Mouse (Mus musculus) spleen, adult 12 weeks (tissue): Measurements from ENCODE around the gene Ehd4.

Experiments used
- DNase-seq: peaks from one replicate; pipeline ENCODE4 v3.0.0; 2022; ENCODE audit warnings: low spot score

Ehd4 gene

GRCm38 (mm10) chr2:120154361-120154894, at the start of gene Ehd4:
Gene Ehd4 (minus strand): TSS chr2:120154606.
- peak; percentile 99 for DNase-seq

DNA sequence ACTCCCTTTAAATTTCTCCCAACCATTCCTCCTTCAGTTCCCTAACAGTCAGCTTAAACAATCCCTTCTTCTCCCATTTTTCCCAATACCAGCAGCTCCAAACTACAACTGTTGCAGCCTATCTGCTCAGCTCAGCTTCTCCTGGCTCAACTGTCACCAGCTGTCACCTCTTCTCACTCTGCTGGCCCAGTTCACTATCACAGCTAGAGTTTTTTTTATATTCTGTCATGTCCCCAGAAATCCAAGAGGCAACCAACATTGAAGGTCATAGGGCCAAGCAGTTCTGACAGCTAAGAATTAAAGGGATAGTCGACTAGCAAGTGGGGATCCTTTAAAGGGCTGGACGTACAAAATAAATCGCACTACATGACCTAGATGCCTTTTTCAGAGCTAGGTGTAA, 49.3 kb upstream of the Ehd4 start:
- DNase-seq = no peak

GRCm38 (mm10) chr2:120200077-120200476, 45.7 kb upstream of the Ehd4 start:
- DNase-seq = no peak

- no peak for DNase-seq
Observed at GRCm38 (mm10) chr2:120188174-120188573, 33.8 kb upstream of the Ehd4 start.

DNA sequence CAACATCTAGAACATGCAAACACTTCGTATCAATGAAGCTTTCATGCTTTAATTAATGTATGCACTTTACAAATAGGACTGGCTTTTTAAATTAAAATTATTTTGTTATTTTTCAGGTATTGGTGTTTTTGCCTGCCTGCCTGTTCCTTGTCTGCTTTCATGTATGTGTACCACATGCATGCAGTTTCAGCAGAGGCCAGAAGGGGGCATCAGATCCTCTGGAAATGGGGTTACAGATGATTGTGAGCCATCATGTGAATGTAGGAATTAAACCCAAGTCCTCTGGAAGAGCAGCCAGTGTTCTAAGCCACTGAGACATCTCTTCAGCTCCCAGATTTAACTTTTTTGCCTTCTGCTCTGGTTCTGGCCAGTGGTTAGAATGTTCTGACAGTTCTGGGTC, 33.2 kb upstream of the Ehd4 start:
- no peak for DNase-seq

- no peak for DNase-seq
Observed at GRCm38 (mm10) chr2:120185527-120186276, 31.3 kb upstream of the Ehd4 start.

GRCm38 (mm10) chr2:120178936-120179335, 24.5 kb upstream of the Ehd4 start:
- no peak for DNase-seq

DNA sequence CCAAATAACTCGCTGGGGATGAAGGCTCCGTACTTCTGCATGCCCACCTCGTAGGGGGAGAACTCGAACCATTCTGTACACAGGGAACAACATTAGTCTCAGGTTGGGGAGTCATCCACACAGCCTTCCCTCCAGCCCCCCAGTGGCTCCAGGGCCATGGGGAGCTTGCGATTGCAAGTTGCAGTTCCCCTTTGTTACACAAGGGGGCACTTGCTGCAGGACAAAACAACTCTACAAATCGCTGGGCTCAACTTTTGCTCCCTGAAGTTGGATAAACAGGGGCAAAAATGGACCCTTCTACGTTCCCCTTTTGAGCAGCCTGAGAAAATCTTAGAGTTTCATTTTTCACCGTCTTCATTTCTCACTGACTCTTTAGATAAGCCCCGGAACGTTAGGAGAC, 19.3 kb upstream of the Ehd4 start:
- peak; percentile 37 for DNase-seq

DNA sequence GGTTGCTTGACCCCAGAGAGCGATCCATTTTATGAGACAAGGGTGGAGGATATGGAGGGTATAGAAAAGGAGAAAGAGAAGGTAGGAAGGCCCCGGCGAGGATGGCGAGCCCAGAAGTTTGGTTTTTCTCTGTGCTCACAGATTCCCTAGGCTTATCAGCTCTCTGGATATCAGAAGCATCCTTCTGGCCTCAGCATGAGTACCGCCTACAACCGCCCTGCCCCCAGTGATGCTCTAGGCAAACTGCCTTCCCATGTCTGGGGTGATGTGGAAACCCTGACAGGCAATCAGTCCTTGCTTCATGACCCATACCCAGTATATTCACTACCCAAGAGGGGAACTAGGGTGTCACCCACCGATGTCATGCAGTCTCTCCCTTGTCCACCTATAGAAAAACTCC, 17.0 kb upstream of the Ehd4 start:
- no peak for DNase-seq

- no peak for DNase-seq
Observed at GRCm38 (mm10) chr2:120170726-120171125, 16.3 kb upstream of the Ehd4 start.

DNA sequence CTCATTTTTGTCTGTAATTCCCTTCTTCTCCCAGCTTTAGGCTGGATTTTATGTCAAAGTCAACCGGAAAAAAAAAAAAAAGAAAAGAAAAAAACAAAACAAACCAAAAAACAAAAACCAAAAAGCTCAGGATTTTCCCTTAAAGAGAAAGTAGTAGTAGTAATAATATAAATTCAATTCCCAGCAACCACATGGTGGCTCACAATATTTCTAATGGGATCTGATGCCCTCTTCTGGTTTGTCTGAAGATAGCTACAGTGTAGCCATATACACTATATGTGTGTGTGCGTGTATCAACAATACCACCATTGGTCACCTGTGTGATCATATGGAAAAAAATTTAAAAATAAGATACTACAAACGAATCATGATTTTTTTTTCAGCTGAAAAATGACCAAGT, 15.0 kb upstream of the Ehd4 start:
- no peak for DNase-seq

GRCm38 (mm10) chr2:120167763-120168162, 13.4 kb upstream of the Ehd4 start:
- no peak for DNase-seq

GRCm38 (mm10) chr2:120165474-120165873, 11.1 kb upstream of the Ehd4 start:
- no peak for DNase-seq

GRCm38 (mm10) chr2:120159434-120159833, 5.0 kb upstream of the Ehd4 start:
- no peak for DNase-seq

- no peak for DNase-seq
Observed at GRCm38 (mm10) chr2:120158846-120159245, 4.4 kb upstream of the Ehd4 start.

DNA sequence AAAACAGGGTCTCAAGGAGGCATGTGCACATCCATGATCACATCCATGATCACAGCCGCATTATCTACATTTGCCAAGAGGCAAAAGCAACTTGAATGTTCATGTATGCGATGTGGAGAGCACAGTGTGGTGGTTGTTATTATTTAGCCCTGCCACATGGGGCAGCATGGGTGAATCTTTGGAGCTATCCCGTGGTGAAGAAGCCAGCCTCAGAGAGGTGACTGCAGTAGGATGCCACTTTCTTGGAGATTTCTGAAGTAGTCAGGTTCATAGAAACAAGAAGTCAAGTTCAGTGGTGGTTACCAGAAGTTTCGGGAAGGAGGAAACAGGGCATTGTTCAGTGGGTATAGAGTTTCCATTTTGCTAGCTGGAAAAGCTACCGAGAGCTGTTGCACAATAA, 3.6 kb upstream of the Ehd4 start:
- no peak for DNase-seq

- DNase-seq = no peak
Observed at GRCm38 (mm10) chr2:120157606-120158005, 3.2 kb upstream of the Ehd4 start.

DNA sequence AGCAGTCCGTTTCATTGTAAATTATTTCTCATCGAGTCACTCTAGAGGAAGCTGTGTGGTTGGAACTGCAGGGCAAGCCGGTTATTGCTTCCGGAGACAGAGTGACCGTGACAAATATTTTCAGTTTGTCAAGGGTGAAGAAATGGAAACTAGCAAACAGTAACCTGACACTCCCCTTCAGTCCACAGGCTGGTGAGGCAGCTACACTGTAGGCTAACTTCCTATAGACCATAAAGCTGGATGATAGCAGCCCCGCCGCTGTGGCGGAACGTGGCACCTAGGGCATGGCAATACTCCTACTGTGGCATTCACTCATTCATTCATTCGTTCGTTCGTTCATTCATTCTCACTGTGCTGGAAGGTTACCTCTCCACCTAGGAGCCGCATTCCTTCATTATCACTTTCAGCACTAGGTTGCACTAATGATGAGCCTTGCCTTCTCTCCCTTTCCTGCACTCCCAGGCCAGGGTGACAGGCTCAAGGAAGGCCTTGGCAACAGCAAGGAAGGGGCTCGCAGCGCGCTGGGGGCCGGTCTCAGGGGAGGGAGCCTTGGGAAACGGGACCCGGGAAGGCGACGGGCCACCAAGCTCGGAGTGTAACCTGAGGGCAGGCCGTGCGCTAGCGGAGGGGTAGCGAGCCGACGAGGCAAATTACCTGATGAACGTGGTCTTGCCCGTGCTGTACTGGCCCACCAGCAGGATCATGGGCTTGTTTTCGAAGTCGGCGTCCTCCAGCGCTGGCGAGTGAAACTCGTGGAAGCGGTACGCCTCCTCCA, 633 bp downstream of the Ehd4 start:
- DNase-seq = peak; percentile 21

- no peak for DNase-seq
Observed at GRCm38 (mm10) chr2:120150571-120150970, 3.8 kb downstream of the Ehd4 start.

GRCm38 (mm10) chr2:120149634-120150033, 4.8 kb downstream of the Ehd4 start:
- DNase-seq = no peak

DNA sequence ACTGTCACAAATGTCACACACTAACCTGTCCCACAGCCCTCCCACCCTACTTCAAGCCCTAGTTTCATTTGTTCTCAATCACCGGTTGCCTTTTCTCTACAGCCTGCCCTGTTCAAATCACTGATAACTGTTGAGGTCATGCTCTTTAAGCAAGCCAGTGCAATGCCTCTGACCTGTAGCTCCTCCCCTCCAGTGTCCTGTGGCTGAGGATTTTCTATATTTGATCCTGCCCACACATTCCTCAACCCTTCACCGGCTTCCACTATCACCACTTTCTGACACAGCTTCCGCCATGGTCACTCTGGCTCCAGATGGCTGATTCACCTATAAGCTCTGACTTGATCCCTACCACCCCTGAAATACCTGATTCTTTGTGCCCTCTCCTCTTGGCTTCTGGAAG, 6.4 kb downstream of the Ehd4 start:
- no peak for DNase-seq

DNA sequence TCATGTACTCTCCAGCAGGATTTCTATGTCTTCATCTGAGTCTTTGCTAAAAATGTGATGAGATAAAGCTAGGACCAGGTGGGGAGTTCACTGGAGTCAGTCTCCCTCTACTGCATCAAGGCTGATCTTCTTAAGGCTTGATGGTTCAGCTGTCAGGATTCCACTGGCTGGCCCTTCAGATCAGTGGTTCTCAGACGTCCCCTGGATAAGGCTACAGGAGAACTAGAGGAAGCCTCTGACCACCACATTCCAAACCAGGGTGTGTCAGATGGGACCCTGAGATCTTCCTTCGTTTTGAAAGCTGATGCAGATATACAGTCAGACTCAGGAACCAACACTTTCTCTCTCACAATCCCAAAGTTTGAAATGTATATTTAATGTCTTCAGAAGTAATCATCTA, 7.0 kb downstream of the Ehd4 start:
- DNase-seq = no peak

GRCm38 (mm10) chr2:120146543-120146942, 7.9 kb downstream of the Ehd4 start:
- no peak for DNase-seq
